Mouse (Mus musculus) cerebellum, postnatal 4 days (tissue): ENCODE data around the gene Apobec2.
"Not testable (repeated sequence)": the region's sequence is repeated elsewhere in the genome, so short reads cannot be mapped to it uniquely, and the experiment has no call there.

ENCODE experiments used
- DNase-seq, 2 experiments: peaks; one replicate each; pipeline ENCODE4 v3.0.0; 2022; ENCODE audit warnings: low spot score in 2 of 2, mixed read lengths in 1 of 2

The Apobec2 gene

GRCm38 (mm10) chr17:48432158-48432980 is at the start of gene Apobec2:
TSS of gene Apobec2 (minus strand) at chr17:48432930.
- peak in 1 of 2 experiments; percentile 16 for DNase-seq

- DNase-seq: no peak
Observed at GRCm38 (mm10) chr17:48479952-48480351, 47.2 kb upstream of the Apobec2 start.

GRCm38 (mm10) chr17:48475444-48475843 is 42.7 kb upstream of the Apobec2 start:
- no peak for DNase-seq

GRCm38 (mm10) chr17:48474282-48474681 is 41.6 kb upstream of the Apobec2 start:
- DNase-seq: not testable (repeated sequence)

- peak; percentile 92 to 93 for DNase-seq
Observed at GRCm38 (mm10) chr17:48467395-48468231, 34.9 kb upstream of the Apobec2 start.

- DNase-seq: no peak
Observed at GRCm38 (mm10) chr17:48466769-48467394, 34.2 kb upstream of the Apobec2 start.

GRCm38 (mm10) chr17:48463391-48463790 is 30.7 kb upstream of the Apobec2 start:
- no peak for DNase-seq

GRCm38 (mm10) chr17:48462096-48462495 is 29.4 kb upstream of the Apobec2 start:
- DNase-seq: no peak

- no peak for DNase-seq
Observed at GRCm38 (mm10) chr17:48457971-48458653, 25.4 kb upstream of the Apobec2 start.

GRCm38 (mm10) chr17:48455955-48456354 is 23.2 kb upstream of the Apobec2 start:
- no peak for DNase-seq

GRCm38 (mm10) chr17:48454688-48455087 is 22.0 kb upstream of the Apobec2 start, which contains the start of gene Unc5cl:
TSS of gene Unc5cl (plus strand) at chr17:48454901.
- no peak for DNase-seq

- DNase-seq: no peak
Observed at GRCm38 (mm10) chr17:48454190-48454589, 21.5 kb upstream of the Apobec2 start.

- DNase-seq: no peak
Observed at GRCm38 (mm10) chr17:48453489-48453888, 20.8 kb upstream of the Apobec2 start.

GRCm38 (mm10) chr17:48451753-48452444 is 19.2 kb upstream of the Apobec2 start:
- DNase-seq: no peak

- no peak for DNase-seq
Observed at GRCm38 (mm10) chr17:48451353-48451675, 18.6 kb upstream of the Apobec2 start, which contains the start of gene Tspo2. TSS of gene Tspo2 (minus strand) at chr17:48451522.

GRCm38 (mm10) chr17:48450666-48451352 is 18.1 kb upstream of the Apobec2 start:
- no peak for DNase-seq

- no peak for DNase-seq
Observed at GRCm38 (mm10) chr17:48447675-48448074, 14.9 kb upstream of the Apobec2 start.

- DNase-seq: no peak
Observed at GRCm38 (mm10) chr17:48443542-48444145, 10.9 kb upstream of the Apobec2 start.

GRCm38 (mm10) chr17:48442745-48443457 is 10.2 kb upstream of the Apobec2 start:
- no peak for DNase-seq
